Comparison of ENCODE assay signal across 8 mouse cellular contexts in genomic region chr9:120127538-120128251, GRCm38 (mm10). TPM values are rescaled to one million over a fixed set of nuclear protein-coding genes. Genes with fewer than 3 reads are reported as not detected.
DNase-seq lines count a peak whose midpoint lies in the region; ATAC-seq lines count a peak whose summit lies in the region.

TSS of gene Rpsa (plus strand) at chr9:120127689.

- whole genome bisulfite sequencing in hindbrain, embryonic 16.5 days, result 0% methylated on average over 69 of the region's 72 CpGs
- WGBS in macrophage (ENCODE audit: missing documents), result under 1% methylated on average over 59 of the region's 72 CpGs

- peaks cover 17% of the 10 kb centered on the region for H3K79me2 ChIP-seq in macrophage (ENCODE audit: inconsistent target)

- peaks cover 36% of the 10 kb centered on the region for H3K36me3 ChIP-seq in hindbrain, embryonic 16.5 days (ENCODE audit: control insufficient read depth, insufficient read depth, low read length)
- peaks cover 39% of the 10 kb centered on the region for H3K36me3 ChIP-seq in macrophage (ENCODE audit: inconsistent target)

- DNase-seq in WW6 (ENCODE audit: low read depth, low spot score), result peak; percentile 87
- peak; percentile 93 to 95 for DNase-seq in cerebellum, postnatal 4 days (ENCODE audit: low spot score in 2 of 2)
- DNase-seq in gastrocnemius, adult 18-20 months (ENCODE audit: low spot score), result peak; percentile 96
- peak; percentile 96 to 97 for DNase-seq in left cerebral cortex, adult 18-20 months (ENCODE audit: low spot score in 2 of 2)
- peak; percentile 98 for DNase-seq in right cerebral cortex, adult 18-20 months
- peak; percentile 87 for DNase-seq in urinary bladder, postnatal 10 days (ENCODE audit: low spot score)

- peaks cover 18% of the 10 kb centered on the region for H3K4me1 ChIP-seq in hindbrain, embryonic 16.5 days (ENCODE audit: control insufficient read depth, insufficient read depth, low read depth, low read length)

- H3K27me3 ChIP-seq in hindbrain, embryonic 16.5 days (replicated peaks; ENCODE audit: control insufficient read depth, insufficient read depth, low read length), result no peaks in the 10 kb centered on the region

- H3K4me2 ChIP-seq in hindbrain, embryonic 16.5 days (ENCODE audit: low read length), result peak within 1 kb of the TSS; percentile 87

- H3K9ac ChIP-seq in hindbrain, embryonic 16.5 days (ENCODE audit: low read depth, low read length), result peak within 1 kb of the TSS; percentile 99

- H3K9me3 ChIP-seq in hindbrain, embryonic 16.5 days (ENCODE audit: control insufficient read depth, low read length), result no peaks in the 10 kb centered on the region

- peak within 1 kb of the TSS; percentile 80 for H3K27ac ChIP-seq in hindbrain, embryonic 16.5 days (ENCODE audit: low read depth, low read length)
- H3K27ac ChIP-seq in macrophage, result peak within 1 kb of the TSS; percentile 63

- peak; percentile 98 for ATAC-seq in hindbrain, embryonic 16.5 days

- peak within 1 kb of the TSS; percentile 100 for H3K4me3 ChIP-seq in hindbrain, embryonic 16.5 days (ENCODE audit: low read length)
- H3K4me3 ChIP-seq in macrophage (ENCODE audit: inconsistent target), result peak within 1 kb of the TSS; percentile 78

RNA-seq across cellular contexts. Expression of gene Rpsa, which starts in this region (rescaled TPM):
- 100 to 1,000 TPM; 401 to 460 TPM for total RNA-seq in gastrocnemius, adult 18-20 months (2021)
- 939 and 943 TPM in 2 replicates for polyA plus RNA-seq in hindbrain, embryonic 16.5 days (2015; fragmentation: Nextera tagmentation; extraction: Ambion mirVana)
- total RNA-seq in left cerebral cortex, adult 18-20 months (2021), result 100 to 1,000 TPM; 449 to 459 TPM
- total RNA-seq in macrophage (2018; cell fraction: chromatin; rRNA removed), result 100 to 1,000 TPM in 10 of 26 experiments, 10 to 100 TPM in 16; 36.8 to 262 (median 89.7) TPM
- 100 to 1,000 TPM; 305 to 751 (median 504) TPM for total RNA-seq in macrophage (2018; cell fraction: cytosol; rRNA removed)
- 100 to 1,000 TPM in 25 of 26 experiments, 10 to 100 TPM in 1; 77.2 to 394 (median 158) TPM for total RNA-seq in macrophage (2018; cell fraction: nucleus; rRNA removed)
- 581 to 998 TPM (median 592 TPM) in 3 replicates for polyA plus RNA-seq in macrophage (2018)

Comparison
In these comparisons a context has a peak if more than half of its experiments do, and no peak if none do; other contexts are left out.
1. Peak in every context shown above with its lines: DNase-seq, ATAC-seq, H3K4me3 ChIP-seq and H3K27ac ChIP-seq.